Mouse (Mus musculus): ENCODE measurements around the gene Hist1h1a. TPM values are rescaled to one million over a fixed set of nuclear protein-coding genes. Genes with fewer than 3 reads are reported as not detected.
"Not testable (repeated sequence)": the region's sequence is repeated elsewhere in the genome, so short reads cannot be mapped to it uniquely, and the experiment has no call there.

Hist1h1a gene
- total RNA-seq (2021) = 100 to 1,000 TPM; 219 to 236 TPM

DNA sequence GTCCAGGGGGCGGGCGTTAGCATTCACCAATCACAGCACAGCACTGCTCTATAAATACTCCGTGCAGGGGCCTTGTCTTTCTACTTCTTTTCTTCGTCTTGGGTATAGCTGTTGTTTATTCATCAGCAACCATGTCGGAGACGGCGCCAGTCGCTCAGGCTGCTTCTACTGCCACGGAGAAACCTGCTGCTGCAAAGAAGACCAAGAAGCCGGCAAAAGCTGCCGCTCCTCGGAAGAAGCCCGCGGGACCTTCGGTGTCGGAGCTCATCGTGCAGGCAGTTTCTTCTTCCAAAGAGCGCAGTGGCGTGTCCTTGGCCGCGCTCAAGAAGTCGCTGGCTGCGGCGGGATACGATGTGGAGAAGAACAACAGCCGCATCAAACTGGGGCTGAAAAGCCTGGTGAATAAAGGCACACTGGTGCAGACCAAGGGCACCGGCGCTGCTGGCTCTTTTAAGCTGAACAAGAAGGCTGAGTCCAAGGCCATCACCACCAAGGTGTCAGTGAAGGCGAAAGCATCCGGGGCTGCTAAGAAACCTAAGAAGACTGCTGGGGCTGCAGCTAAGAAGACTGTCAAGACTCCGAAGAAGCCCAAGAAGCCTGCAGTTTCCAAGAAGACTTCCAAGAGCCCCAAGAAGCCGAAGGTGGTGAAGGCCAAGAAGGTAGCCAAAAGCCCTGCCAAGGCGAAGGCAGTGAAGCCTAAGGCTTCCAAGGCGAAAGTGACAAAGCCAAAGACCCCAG lies at the start of gene Hist1h1a:
Gene Hist1h1a (plus strand): TSS at position 81 of the 738 bp plus-strand sequence.
- peak; percentile 85 for DNase-seq

DNA sequence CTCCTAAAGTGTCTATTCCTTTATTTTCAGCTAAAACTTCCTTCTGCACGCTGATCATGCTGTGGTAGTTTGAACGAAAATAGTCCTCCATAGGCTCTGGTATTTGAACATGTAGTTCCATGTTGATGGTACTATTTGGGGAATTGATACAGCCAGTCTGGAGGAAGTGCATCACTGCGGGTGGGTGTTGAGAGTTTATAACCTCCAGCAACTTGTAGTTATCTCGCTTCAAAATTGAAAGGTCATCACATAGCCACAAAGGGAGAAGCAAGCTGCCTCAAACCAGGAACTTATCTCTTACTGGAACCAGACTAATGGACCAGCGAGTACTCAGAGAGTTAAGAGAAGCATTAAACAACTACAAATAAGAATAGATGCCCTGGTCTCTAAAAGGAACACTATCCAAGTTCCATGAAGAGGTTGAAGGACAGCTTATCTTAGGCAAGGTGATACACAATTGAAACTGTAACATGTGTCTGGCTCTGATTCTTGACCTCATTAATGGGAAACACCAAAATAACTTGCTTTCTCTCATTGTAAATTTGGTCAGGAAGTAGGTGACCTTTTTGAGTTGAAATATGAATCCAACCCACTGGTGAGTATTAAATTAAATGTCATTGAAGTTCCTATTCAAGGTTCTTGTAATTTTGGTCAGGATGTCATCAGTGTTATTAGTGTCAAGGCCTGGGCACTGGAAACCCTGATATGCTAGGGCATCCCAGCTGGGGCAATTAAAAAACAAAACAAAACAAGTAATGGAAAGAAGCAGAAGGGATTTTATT lies 47.0 kb upstream of the Hist1h1a start:
- DNase-seq = no peak

DNA sequence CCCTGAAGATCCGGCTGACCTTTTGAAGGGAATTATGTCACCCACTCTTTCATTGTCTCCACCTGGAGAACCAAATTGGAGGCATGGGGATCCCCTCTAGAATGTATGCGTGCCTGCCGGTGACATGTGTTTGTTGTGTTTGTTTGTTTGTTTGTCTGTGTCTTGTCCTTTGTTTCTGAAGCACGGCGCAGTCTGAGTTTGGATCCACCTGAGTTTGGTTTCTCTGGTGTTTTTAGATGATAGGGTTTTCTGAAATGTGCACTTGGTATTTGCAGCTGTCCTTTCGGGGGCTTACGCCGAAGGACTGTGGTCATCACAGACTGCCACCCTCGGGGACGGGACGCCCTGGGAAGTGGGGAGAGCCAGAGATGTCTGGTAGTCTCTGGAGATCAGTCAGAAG lies 46.3 kb upstream of the Hist1h1a start:
- DNase-seq = no peak

DNA sequence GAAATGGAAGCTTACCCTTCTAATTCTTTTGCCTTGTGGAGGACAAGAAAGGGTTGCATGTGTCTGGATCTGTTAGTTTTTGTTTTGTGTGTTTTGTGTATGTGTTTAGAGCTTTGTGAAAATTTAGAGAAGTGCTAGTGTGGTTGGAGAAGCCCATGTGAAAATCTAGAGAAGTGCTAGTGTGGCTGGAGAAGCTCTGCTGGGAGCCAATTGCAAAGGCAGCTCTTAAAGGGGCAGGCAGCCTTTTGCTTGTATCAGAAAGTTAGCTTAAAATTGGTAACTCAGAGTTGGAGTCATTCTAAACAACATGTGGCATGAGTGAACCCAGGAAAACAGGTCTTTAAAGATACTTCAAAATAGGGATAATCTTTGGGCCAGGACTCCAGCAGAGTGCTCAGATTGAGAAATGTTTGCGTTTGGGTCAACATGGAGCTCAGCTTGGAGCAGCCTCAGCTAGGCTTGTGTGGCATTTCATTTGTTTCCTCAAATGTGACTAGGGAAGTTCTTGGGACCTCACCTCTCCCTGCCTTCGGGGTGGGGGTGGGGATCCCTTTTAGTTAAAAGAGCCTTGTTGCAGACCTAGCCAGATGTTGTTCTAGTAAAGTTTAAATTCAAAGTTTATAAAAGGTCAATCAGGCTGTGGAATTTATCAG lies 45.7 kb upstream of the Hist1h1a start:
- not testable (repeated sequence) for DNase-seq

DNA sequence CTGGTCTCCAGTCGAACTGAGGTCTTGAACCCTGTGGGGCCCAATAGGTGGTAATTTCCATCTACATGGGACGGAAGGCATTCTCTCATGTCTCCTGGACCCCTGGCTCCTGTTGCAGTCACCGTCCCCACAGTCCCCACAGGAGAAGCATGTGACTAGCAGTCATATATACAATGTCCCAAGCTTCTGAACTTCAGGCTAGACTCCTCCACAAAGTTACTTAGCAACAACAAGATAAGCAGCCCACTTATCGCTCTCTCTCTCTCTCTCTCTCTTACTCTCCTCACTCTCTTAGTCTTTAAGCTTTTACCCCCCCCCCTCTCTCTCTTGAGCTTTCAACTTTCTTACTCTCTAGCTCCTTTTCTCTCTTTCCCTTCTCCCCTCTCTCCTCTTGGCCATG lies 39.2 kb upstream of the Hist1h1a start:
- peak; percentile 2 for DNase-seq

DNA sequence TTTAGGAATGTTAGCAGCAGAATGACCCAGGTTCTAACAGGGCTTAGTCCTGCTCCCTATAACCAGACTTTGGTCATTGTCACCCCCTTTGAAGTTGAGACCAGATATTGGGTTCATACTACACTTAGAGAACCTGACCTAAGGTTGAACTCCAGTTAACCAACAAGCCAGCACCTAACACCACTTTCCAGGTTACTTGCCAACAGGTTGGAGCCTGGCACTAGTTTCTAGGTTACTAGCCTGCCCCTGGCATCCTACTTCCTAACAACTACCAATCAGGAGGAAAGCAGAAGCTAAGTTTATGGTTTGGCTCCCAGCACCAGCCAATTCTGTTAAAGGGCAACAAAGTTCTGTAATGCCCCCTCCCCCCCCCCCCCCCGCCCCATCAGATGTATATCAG lies 38.3 kb upstream of the Hist1h1a start:
- DNase-seq = peak; percentile 2

DNA sequence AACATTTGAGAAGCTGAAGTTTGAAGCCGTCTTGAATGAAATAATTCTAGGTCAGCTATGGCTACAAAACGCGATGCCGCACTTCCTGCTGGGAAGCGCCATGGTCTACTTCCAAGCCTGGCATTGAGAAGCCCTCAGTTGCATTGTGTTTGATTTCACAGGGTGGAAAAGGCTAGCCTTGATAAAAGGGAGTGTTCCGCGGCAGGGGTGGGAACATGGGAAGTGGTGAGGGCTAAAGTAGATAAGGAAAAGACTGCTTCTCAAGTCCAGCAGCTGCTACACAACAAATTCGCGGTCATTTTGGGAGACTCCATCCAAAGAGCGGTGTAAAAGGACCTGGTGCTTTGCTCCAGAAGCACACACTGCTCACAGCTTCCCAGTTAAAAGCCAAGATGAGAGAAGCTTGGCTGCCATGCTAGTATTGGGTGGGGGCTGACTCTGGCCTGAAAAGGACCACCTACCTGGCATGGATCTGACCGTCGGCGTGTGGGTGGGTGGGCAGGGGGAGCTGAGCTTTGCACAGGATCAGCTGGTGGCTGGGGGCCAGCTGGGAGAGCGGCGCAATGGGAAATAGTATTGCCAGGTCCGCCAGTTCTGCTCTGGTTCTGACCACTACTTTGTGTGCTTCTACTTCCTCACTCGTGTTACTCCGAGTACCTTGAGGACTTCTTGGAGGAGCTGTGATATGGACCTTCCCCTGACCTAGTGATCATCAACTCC lies 34.8 kb upstream of the Hist1h1a start:
- peak; percentile 4 for DNase-seq

DNA sequence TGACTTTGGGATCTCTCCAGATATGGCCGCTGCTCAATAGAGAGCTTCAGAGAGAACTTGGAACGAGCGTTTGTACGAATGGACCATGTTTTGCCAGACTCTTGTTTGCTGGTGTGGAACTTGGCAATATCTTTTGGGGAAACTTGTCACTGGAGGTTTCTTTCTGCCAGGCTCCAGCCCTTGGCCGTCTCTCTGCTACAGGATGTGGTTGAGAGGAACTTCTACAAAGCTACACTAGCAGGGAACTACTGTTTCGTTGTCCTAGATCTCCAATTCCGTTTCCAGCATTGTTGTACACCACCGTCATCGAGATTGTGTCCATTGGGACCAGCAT lies 34.3 kb upstream of the Hist1h1a start:
- DNase-seq = no peak

DNA sequence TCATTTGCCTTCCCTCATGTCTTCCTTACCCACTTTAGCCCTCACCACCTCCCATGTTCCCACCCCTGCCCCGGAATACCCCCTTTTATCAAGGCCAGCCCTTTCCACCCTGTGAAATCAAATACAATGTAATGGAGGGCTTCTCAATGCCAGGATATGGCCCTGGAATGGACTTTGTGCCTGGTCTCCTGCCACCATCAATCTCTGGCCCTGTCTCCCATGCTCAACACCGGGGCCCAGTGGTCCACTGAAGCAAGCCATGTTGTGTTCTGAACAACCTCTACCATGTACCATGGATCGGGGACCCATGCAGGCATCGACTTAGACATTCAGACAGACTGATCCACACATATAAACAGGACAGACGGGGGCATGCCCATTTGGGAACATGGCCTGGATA lies 33.8 kb upstream of the Hist1h1a start:
- peak; percentile 1 for DNase-seq

DNA sequence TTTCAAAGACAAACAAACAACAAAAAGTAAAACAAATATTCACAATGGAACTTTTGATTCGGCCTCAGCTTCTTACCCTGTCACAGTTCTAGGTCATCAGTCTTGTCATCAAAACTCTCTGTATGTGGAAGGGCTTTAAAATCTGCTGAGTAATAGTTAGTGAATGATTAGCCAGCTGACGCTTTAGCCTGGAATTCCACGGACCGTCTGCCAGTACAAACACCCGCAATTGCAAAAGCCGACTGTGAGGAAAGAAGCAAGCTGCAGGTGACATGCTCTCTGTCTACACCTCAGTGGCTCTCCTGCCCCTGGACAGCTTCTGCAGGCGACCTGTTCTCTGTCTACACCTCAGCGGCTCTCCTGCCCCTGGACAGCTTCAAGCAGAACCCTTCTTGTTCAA lies 33.0 kb upstream of the Hist1h1a start:
- peak; percentile 25 for DNase-seq

DNA sequence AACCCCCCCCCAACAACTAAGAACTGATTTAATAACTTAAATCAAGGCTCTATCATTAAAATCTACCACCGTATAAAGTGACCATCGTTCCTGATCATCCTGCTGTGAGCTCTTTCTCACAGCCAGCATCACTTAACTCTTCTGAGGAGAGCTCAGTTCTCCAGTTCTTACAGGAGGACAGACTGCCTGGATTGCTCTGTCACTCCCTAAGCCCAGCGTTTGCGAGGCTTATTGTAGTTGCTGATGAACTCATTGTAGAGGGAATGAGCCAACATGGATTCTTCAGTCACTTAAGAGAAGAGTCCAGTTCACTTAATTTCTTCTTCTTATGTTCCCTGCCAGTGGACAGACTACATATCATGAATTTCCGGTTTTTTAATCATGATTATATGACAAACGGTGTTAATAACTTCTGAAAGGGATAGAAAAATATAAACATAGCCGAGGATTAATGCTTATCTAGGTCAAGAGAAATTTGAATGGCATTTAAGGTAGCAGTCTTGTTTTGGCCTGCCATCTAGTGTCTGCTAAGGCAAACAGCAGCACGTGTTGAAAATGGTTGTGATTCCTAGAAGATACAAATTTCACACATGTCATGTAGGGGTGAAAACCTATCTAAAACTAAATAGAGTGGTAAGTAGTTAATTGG lies 31.2 kb upstream of the Hist1h1a start:
- DNase-seq = peak; percentile 42

DNA sequence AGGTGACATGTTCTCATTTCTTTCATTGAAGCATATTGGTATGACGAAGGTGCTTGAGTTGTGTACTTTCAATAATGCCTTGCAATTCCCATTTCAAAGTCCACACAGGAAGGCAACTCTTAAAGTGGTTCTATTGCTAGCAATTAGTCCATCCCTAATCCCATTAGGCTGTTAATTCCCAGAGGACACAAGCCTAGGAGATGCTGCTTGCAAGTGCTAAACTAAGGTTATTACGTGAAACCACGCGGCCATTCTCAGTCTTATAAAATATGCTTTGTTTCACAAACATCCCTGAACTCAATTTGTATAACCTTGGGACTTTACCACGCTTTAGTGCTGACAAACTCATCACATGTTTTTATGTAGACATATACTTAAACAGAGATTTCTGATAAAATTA lies 26.4 kb upstream of the Hist1h1a start:
- no peak for DNase-seq

DNA sequence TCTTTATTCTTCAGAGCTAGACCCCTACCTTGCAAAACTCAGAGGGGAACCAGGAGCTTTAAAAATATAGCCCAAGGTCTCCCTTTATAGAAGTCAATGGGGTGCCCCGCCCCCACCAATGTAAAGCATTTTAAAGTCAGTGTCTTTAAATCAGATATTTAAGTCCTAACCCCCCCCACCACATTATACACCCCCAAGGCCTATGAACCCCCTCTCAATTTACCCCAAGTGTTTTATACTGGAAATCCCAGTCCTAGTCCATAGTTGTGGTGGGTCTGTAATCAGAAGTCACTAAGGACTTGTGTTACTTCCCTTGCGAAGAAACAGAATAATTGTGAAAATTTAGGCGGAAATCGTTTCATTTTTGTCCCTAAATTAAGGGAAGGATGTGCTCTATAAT lies 25.4 kb upstream of the Hist1h1a start:
- no peak for DNase-seq

DNA sequence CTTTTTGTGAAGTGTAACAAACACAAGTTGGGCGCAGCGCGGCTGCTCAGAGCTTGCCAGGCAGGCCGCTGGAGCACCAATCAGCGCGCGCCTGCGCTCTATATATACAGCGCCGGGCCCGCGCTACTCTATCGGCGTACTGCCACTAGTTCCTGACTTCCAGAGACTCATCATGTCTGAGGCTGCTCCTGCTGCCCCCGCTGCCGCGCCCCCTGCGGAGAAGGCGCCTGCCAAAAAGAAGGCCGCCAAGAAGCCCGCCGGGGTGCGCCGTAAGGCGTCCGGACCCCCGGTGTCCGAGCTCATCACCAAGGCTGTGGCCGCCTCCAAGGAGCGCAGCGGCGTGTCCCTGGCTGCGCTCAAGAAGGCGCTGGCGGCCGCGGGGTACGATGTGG lies 24.8 kb upstream of the Hist1h1a start, which contains the start of gene Hist1h1c:
Gene Hist1h1c (plus strand): TSS at position 132 of the 392 bp plus-strand sequence.
- peak; percentile 93 for DNase-seq

DNA sequence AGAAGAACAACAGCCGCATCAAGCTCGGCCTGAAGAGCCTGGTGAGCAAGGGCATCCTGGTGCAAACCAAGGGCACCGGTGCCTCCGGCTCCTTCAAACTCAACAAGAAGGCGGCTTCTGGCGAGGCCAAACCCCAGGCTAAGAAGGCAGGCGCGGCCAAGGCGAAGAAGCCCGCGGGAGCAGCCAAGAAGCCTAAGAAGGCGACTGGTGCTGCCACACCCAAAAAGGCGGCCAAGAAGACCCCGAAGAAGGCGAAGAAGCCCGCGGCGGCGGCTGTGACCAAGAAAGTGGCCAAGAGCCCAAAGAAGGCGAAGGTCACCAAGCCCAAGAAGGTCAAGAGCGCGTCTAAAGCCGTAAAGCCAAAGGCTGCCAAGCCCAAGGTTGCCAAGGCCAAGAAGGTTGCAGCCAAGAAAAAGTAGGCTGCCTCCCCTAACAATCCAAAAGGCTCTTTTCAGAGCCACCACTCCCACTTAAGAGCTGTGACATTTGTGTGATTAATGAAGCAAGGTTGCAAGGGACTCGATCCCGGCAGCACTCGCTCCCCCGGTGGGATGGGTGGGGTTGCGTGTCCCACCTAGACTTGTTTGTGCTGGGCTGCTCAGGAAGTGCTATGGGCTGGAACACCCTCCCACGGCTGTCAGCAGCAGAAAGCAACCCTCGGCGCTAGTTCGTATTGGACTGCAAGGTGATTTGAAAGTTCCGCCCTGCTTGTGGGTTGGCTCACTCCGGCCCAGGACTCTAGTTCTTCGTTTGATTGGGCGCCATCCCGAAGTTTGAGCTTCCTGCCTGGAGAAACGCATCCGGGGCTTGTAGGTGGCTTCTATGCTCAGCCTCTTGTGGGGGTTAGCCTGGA lies 24.2 kb upstream of the Hist1h1a start:
- DNase-seq = peak; percentile 92

DNA sequence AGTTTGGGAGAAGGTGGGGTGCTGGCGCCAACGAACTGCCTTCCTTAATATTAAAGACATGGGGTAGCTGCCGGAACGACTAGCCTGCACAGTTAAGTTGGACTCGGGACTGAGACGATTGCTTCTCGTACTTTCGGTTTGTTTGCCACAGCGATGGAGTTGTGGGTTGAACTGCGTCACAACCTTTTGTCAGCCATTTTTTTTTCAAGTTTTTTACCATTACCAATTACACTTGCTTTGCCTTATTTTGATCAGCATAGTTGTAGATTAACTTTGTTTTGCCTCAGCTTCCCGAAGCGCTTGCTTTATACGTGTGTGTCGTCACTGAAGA lies 23.6 kb upstream of the Hist1h1a start:
- no peak for DNase-seq

DNA sequence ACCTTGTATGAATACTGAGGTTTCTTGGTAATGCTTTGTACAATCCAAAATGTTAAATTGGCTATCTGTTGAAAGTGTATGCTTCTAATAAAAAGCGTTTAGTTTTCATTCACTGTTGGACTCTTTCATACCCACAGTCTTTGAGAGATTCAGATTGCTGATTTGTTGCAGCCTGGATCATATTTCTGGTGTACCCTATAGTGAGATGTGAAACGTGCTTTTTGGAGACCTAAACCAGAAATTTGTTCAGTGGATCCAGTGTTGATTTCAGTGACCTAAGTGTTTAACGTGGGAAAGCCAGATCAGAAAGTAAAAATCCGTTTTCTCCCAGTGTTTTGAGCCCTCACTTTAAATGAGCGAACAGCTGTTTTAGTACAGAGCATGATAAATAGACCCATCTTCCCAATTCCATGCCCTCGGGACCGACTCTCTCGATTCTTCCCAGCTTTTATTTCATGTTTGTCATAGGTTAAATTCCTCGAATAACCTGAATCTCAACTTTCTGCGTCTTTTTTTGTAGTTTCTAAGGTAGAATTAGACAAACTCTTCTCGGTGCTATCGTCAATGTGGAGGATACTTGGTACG lies 23.1 kb upstream of the Hist1h1a start:
- no peak for DNase-seq

DNA sequence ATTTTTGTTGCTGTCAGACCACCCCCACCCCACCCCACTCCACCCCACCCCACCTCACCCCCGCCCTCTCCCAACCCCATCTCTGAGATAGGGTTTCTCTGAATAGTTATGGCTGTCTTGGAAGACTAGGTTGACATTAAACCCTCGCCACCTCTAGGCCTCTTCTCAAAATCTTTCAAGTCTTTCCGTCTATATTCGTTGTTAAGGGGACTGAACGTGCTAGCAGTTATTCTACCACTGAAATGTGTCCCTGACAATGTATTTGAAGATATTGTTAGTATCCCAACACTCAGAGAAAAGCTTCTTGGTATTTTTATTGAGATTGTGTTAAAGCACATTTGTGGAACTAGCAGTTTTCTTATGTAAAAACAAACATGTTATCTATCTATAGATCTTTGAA lies 22.6 kb upstream of the Hist1h1a start:
- DNase-seq = no peak

DNA sequence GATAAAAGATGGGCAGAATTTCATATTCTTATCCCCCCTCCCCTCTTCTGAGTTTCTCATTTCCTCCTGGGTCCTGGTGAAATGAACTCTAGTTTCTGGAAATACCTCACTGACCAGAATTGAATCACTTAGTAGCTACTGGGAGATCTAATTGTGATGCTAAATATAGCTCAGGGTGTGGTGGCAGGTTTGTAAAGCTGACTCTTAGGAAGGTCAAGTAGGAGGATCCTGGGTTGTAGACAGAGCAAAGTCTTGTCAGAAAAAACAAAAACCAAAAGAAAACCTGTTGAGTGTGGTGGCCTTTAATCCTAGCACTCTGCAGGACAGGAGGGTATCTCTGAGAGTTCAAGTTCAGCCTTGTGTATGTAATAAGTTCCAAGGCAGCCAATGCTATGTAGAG lies 21.5 kb upstream of the Hist1h1a start:
- DNase-seq = no peak

DNA sequence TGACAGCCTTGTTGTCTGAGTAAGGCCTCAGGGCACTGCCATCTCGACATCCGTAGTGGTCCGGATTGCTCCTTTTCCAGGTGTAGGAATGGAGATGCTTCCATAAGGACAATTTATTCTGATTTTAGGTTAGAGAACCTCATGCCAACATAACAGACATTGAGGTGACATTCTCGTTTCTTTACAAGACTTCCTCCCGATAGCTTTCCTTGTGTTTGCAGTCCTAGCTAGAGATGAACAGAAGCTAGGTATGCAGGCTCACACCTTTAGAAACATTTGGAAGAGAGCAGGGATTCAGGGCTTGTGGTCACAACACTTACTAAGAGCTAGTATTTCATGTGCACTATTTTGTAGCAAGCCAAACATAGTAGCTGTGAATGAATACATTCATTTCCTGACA lies 20.3 kb upstream of the Hist1h1a start:
- DNase-seq = no peak

DNA sequence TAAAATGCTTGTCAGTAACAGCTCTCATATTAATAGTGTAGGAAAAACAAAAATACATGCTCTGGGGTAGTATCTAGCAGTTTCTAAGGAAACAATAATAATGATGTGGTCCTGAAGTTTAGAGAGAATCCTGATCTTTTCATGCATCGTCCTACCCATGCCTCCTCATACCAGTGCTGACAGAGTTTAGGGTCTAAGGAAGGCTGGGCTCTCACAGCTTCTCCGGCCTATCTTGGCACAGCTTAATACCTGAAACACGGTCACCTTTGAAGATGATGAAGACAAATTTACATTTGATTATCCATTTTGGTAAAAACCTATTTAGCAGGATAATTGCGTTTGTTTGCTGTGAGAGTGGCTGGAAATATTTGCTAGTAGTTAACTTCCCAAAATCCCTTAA lies 19.5 kb upstream of the Hist1h1a start:
- DNase-seq = no peak

Data from heart, postnatal 4 days (tissue).